Mouse (Mus musculus): ENCODE results near the gene Abcc6.

Abcc6 gene

DNA sequence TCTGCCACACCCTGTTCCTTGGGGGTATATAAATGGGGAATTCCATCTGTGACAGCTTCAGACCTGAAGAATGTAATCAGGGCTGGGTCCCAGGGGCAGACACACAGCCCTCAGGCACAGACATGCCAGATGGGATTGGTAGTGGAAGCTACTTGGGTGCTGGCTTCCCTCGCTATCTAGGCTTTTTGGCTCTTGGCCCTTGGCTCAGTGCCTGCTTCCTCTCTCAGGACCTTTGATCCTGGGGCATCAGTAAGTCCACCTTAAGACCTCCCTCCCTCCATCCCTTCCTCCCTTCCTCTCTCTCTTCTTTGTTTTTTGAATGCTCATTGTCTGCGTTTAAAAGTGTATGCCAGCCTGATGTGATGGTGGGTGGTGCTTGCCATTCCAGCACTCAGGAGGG lies 90.3 kb downstream of the Abcc6 start:
- in situ Hi-C loops (cut with MboI; ENCODE audit: low sequenced_read_pairs), result loop anchor here (10.0 kb wide), 1 partner anchor 195 kb away; no protein-coding TSS in a partner anchor

DNA sequence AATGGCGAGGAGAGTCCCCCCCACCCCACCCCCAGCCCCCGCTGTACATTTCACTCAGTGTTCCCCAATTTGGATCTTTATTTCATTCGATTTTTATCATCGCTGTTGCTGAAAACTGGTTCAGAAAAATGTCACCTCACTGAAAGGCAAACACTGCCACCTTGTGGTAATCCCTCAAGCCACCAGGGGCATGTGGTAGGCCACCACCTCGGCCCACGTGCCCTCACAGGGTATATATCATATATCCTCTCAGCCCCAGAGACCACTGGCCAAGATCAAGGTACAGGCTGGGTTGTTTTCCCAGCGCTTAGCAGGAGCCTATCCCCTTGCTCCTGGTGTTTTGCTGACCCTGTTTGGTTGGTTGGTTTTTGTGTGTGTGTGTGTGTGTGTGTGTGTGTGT lies 95.0 kb downstream of the Abcc6 start:
- in situ Hi-C loops (cut with MboI; ENCODE audit: low sequenced_read_pairs), result loop anchor here (10.0 kb wide), 1 partner anchor 190 kb away; no protein-coding TSS in a partner anchor

DNA sequence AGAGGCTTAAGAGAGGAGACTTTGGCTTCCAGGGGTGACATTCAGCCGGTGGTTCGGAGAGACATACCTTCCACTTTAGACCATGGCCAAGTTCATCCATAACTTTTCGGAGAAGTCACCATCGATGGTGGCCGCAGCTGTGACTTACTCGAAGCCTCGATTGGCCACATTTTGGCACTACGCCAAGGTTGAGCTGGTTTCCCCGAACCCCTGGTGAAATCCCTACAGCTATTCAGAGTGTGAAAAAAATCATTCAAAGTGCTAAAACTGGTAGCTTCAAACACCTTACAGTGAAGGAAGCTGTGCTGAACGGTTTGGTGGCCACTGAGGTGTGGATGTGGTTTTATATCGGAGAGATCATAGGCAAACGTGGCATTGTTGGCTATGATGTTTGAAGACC lies 96.3 kb downstream of the Abcc6 start:
- in situ Hi-C loops (cut with MboI; ENCODE audit: low sequenced_read_pairs), result loop anchor here (10.0 kb wide), 1 partner anchor 189 kb away; no protein-coding TSS in a partner anchor

DNA sequence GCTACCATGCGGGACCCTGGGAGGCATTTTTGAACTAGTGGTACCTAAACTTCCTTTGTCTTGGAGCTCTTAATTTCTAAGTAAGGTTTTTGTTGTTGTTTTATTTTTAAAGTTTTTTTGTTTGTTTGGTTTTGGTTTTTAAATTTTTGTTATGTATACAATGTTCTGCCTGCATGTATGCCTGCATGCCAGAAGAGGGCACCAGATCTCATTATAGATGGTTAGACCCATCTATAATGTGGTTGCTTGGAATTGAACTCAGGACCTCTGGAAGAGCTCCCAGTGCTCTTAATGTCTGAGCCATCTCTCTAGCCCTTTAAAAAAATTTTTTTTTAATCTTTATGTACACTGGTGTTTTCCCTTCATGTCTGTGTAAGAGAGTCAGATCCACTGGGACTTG lies 100.4 kb downstream of the Abcc6 start:
- in situ Hi-C loops (cut with MboI; ENCODE audit: low sequenced_read_pairs), result loop anchor here (10.0 kb wide), 1 partner anchor 185 kb away; no protein-coding TSS in a partner anchor

DNA sequence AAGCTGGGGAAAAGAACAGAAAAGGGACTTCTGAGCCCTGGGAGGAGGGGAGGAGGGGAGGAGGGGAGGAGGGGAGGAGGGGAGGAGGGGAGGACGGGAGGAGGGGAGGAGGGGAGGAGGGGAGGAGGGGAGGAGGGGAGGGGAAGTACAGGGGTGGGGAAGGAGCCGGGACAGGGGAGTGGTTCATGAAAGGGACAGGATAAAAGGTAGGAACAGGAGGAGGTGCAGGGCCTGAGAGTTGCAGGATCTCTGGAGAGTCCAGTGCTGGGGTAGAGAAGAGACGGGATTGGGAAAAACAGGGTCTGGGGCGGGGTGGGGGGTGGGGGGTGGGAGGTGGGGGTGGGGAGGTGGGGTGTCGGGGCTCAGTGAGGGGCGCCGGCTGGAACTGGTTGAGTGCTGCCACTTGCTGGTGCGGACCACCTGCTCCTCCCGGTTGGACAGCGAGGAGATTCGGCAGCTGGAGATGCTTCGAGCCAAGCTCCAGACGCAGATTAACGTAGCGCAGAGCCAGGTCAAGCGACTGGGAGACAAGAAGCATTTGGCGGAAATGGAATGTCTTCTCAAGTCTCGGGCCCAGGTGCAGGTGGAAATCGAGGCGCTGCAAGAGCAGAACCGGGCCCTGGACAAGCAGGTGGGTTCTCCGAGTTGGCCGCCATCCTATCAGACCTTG lies 101.3 kb downstream of the Abcc6 start:
- in situ Hi-C loops (cut with MboI; ENCODE audit: low sequenced_read_pairs), result no loop called here

DNA sequence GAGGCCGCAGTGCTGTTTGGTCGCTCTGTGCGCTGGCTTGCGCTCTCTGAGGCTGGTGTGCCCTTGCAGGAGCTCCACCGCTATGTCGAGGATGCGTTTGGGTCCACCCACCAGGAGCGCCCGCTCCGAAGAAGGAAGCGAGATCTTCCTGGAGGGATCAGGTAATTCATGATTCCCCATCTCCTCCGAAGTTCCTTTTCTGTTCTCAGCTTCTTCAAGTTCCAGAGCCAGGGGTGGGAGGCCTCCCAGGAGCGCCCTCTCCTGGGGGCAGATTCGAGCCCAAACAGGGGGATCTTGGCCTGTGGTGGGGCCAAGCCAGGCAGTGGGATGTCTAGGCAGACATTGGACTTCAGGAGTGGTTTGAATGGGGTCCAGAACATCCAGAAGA lies 105.7 kb downstream of the Abcc6 start:
- in situ Hi-C loops (cut with MboI; ENCODE audit: low sequenced_read_pairs), result no loop called here

DNA sequence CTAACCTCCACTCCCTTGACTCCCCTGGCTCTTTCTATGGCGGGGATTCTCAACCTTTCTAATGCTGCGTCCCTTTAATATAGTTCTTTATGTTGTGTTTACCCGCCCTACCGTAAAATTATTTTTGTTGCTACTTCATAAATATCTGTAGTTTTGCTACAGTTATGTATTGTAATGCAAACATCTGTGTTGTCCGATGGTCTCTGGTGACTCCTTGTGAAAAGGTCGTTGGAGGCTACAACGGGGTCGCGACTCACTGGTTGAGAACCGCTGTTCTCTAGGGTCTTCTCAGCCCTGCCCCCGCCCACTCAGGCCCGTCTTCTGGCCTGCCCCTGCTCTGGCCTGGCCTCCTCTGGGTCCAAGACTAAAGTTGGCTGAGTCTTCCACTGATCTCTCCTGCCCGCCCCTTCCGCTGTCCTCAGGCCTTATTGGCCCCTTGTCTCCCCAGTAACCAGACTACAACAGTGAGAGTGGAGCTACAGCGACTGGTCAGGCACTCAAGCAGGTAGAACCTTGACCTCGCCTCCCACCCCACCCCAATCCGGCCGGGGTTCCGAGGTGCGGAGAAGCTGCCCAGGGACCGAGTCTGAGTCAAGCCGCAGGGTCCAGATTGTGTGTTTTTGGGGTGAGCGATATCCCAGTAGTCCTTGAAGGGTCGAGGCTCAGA lies 106.2 kb downstream of the Abcc6 start, which contains the start of gene Ccdc114:
Gene Ccdc114, plus strand, starts transcription at position 311 of the 667 bp plus-strand sequence.
- in situ Hi-C loops (cut with MboI; ENCODE audit: low sequenced_read_pairs), result no loop called here

DNA sequence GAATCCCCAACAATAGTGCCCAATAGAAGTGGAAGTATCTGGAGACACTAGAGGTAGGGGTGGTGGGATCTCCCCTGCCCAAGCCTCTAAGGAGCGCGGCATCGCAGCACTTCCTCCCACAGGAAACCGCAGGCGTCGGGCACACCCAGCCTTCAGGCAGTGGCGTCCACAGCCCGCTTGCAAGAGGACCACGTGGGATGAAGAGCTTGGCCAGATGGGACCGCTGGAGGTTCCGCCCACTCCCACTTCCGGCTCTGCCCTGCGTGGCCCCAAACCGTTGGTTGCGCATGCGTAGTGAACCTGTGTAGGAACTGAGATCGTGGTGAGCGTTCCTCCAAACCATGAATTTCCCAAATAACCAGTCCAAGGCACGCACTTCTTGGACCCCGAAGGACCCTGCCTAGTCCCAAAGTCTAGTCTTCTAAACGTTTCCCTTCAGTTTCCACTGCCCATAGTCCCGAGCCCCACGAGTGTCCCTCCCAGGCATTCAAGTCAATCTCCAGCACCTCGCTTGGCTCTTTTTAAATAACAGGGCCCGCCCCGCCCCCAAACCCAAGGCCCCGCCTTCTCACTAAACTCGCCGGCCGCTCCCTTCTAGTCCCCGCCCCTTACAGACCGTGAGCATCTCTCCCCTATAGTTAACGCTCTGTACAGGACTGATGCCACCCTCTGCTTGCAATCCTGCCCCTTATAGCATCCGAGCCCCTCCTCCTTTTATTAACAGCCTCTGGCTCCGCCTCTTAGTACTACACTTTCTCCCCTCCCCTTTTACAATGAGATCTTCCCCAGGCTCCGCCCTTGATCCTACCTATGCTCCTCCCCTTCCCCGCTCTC lies 107.0 kb downstream of the Abcc6 start:
- in situ Hi-C loops (cut with MboI; ENCODE audit: low sequenced_read_pairs), result no loop called here

DNA sequence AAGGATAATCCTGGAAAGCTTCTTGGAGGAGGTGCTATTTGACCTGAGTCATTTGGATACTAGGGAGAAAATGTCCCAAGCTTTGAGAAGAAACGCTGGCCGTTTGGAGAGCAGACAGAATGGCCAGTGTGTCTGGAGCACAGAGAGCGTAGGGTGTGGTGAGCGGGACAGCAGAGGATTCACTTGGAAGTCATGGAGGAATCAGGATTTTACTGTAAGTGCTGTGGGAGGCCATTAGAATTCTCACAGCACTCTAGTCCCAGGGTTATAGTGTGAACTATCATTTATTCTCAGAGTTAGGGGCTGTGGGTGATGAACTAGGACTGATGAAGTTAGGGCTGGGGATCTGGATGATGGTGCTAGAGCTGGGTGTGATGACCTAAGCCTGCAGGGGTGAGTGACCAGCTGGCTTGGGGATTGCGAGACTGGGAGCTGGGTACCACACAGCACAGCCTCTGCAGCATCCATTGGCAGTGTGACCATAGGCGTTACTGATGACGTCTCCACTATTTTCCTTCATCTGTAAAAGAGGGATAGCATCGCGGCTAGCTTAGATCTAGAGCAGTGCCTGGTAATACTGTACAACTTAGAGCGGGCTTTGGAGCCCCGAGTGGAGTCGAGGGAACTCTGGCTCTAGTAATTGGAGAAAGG lies 108.0 kb downstream of the Abcc6 start:
- in situ Hi-C loops (cut with MboI; ENCODE audit: low sequenced_read_pairs), result no loop called here

DNA sequence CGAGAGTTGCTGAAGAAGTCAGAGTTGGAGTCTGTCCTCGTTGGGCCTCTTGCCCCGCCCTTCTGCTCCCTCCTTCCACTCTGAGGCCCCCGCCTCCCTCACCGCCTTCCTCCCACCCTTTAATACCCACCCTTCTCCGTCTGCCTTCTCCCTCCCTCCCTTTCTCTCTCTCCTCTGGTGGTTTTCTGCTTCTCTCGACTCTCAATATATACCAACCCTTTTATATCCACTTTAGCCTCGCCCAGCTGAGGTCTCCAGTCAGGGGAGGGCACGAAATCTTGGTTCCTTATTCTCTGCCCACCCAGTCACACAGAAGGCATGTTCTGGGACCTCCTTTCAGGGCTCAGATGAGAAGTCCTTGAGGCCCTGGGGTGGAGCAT lies 108.9 kb downstream of the Abcc6 start, which contains the start of gene Emp3:
Gene Emp3, minus strand, starts transcription at position 163 of the 380 bp plus-strand sequence.
- in situ Hi-C loops (cut with MboI; ENCODE audit: low sequenced_read_pairs), result no loop called here

DNA sequence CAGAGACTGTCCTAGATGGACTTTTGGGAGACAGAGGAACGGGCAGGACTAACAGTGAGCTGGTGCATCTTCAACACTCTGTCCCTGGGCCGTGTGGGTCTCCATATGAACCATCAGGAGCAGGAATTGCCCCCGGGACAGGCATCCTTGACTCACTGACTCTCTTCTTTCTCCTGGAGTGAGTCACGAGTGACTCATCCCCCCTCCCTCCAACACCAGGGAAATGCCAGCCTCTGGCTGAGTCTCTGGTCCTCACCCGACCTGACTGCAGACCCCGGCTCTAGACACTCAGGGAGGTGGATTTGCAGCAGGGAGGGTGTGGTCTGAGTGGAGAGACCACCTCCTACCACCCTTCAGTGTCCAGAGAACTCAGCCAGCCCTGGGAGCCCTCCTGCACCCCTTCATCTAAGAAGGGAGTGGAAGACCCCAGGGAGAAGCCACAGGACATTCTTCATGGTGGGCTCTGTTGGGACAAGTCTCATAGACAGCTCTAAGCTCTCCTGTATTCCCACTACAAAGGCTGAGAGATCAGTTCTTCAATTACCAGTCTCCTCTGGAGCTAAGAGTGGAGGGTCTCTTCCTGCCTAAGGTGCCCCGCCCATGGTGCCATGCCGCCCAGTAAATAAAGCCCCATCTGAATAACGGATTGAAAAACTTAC lies 109.4 kb downstream of the Abcc6 start:
- in situ Hi-C loops (cut with MboI; ENCODE audit: low sequenced_read_pairs), result no loop called here

DNA sequence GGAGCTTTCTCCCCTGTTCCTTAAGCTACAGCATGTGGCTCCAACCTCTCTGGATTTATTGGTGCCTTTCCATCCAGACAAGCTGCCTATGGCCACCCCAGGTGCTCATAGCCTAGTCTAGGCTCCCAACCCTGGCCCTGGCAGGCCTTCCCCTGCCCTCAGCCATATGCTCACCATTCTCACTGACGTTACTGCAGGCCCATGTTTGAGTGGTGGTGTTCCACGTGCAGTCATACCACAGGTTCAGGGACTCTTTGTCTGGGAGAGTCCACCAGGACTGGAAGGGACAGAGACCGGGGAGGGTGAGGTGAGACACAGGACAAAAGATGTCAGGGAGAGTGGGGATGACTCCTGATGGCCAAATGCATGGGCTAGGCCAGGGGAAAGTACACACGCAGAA lies 110.3 kb downstream of the Abcc6 start:
- in situ Hi-C loops (cut with MboI; ENCODE audit: low sequenced_read_pairs), result no loop called here

DNA sequence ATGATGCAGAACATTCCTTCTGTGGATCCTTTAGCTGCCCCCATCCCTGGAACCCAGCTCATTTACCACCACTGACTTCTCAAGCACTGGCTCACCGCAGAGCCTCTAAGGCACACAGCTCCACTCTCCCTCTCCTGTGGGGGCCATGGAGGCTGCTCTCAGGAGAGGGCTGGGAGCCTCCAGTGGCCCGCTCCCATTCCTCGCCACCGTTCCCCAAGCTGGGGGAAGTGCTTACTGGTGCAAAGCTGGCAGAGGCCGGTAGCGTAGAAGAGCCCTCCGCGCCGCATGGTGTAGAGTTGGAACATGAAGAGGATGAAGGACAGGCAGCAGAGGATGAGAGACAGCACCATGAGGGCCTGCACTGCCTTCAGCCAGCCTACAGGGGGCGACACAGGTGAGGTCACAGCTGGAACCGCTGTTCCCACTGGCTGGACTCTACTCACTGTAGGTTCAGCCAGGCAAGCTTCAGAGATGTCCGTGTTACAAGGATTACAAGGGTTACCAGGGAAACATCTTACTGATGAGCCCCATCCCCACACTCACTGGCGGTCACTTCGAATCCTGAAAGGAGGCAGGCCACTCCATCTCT lies 110.9 kb downstream of the Abcc6 start:
- in situ Hi-C loops (cut with MboI; ENCODE audit: low sequenced_read_pairs), result no loop called here

DNA sequence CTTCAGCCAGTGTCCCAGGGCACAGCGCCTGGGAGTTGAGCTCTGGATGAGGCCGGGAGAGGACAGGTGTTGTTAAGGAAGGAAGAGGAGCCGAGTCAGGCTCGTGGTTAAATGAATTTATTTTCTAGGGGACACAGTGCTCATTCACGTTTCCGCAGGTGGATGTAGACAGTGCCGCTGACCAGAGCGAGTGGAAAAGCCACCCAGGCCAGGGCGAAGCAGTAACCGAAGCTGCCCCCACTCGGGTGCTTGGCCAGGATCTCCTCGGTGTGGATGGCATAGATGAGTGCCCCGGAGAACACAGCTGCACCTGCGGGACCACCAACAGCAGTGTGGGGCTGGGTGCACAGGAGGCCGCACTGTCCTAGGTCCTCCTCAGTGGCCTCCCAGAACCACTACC lies 112.2 kb downstream of the Abcc6 start:
- in situ Hi-C loops (cut with MboI; ENCODE audit: low sequenced_read_pairs), result no loop called here
